Mouse (Mus musculus) Muller cell, postnatal 12 days (primary cell): ENCODE results near the gene Srcap.
"Not testable (repeated sequence)": the region's sequence is repeated elsewhere in the genome, so short reads cannot be mapped to it uniquely, and the experiment has no call there.

ENCODE experiments used
- DNase-seq: peaks from one replicate; pipeline ENCODE4 v3.0.0-alpha.2; 2015; ENCODE audit errors: inconsistent ontology term

The Srcap gene

GRCm38 (mm10) chr7:127489982-127490381, 21.8 kb upstream of the Srcap start:
- DNase-seq, result no peak

DNA sequence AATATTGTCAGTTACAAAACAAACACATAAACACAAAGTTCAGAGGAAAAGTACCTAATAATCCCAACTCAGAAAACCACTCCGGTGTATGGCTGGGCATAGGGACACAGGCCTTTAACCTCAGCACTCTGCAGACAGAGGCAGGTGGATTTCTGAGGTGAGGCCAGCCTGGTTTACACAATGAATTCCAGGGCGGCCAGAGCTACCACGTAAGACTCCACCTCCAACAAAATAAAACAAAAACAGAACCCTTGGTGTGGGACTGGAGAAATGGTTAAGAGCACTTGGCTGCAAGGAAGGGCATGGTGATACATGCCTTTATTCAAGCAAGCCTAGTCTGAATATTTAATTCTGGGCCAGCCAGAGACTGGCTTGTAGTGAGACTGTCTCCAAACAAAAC, 19.9 kb upstream of the Srcap start:
- no peak for DNase-seq

GRCm38 (mm10) chr7:127494648-127495047, 17.1 kb upstream of the Srcap start:
- DNase-seq, result no peak

- DNase-seq, result no peak
Measured at GRCm38 (mm10) chr7:127497382-127497781, 14.4 kb upstream of the Srcap start.

GRCm38 (mm10) chr7:127498407-127498806, 13.4 kb upstream of the Srcap start:
- DNase-seq, result peak; percentile 29

- DNase-seq, result no peak
Measured at GRCm38 (mm10) chr7:127508291-127508690, 3.5 kb upstream of the Srcap start.

DNA sequence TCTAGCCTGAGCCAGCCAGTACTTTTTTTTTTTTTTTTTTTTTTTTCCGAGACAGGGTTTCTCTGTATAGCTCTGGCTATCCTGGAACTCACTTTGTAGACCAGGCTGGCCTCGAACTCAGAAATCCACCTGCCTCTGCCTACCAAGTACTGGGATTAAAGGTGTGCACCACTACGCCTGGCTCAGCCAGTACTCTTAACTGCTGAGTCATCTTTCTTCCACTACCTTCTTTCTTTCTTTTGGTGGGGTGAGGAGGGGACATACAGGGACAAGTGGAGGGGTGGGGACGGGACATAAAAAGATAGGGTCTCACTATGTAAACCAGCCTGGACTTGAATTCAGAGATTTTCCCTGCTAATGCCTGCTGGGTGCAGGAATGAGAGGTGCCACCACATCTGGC, 2.0 kb upstream of the Srcap start:
- DNase-seq, result not testable (repeated sequence)

DNA sequence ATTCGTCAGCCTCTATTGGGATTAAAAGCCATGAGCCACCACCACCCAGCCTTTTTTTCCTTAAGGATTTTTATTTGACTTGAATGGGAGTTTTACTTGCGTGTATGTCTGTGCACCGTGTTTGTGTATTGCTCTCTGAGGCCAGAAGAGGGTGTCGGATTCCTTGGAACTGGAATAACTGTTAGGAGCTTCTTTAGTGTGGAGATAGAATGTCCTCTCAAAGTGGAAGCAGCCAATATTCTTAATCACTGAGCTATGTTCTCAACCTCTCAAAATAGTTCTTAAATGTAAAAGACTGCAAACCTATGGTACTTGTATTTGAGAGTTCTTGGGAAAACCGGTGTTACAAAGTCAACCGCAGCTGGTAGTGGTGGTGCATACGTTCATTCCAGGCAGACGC, 542 bp upstream of the Srcap start:
- no peak for DNase-seq

DNA sequence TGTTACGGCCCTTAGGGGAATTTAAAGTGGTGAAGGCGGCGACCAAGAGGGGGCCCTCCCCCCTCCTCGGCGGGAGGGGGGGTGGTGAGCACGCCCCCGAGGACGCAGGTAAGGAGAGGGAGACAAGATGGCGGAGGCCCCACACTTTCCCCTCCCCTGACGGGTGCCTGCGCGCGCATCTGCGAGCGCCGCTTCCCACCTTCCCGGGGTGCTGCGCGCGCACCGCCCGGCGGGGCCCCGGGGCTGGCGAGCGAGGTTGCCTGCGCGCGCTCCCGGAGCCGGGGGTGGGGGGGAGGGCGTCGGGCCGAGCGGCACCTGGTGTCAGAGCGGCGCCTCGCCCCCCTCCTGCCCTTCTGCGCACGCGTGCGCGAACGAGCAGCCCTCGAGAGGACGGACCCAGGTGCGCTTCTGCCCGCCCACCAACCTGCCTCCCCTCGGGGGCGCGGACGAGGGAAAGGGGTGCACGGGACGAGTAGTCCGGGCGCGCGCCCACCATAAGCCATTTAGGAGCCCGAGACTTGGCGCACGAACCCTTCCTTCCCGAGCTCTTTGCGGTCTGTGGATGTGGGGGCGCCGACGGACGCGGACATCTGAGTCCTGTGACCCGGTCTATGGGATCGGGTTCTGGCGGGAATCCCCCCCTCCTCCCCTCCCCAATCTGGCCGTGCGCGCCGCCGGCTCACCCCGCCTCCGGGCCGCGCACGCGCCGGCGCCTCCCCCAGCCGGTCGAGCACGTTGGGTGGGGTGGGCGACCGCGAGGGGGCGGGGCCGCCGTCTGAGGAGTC, 640 bp downstream of the Srcap start:
- peak; percentile 95 for DNase-seq

GRCm38 (mm10) chr7:127513016-127513390, 1.2 kb downstream of the Srcap start:
- no peak for DNase-seq

DNA sequence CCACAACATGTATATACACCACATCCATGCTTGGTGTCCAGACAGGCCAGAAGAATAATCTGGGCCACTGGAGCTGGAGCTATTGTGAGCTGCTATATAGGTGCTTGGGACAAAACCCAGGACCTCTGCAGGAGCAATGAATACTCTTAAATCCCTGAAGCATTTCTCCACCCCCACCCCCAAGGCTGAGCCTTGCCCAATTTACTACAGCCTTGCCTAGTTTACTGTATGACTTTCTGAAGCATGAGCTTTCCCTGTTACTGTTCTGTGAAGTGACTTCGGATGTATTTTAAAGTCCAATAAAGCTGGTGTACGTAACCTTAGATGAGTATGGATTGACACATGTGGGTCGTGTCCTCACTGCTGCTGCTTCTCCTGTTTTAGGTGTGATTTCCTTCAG, 2.0 kb downstream of the Srcap start:
- no peak for DNase-seq

DNA sequence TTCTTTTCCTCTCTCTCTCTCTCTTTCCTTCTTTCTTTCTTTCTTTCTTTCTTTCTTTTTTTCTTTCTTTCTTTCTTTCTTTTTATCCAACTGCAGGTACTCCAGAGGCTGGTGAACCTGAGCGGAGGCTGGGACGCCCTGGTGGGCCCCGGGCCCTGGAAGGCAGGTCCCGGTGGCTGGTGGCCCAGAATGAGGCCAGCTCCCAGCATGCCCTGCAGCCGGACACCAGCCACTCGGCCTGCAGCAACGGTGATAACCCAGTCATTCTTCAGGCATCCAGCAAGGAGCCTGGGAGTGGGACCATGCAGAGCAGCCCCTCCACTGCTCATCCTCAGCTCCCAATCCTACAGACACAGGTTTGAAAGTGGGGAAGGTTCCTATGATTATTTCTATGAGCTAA, 4.1 kb downstream of the Srcap start:
- no peak for DNase-seq

- no peak for DNase-seq
Measured at GRCm38 (mm10) chr7:127516344-127516743, 4.6 kb downstream of the Srcap start.

DNA sequence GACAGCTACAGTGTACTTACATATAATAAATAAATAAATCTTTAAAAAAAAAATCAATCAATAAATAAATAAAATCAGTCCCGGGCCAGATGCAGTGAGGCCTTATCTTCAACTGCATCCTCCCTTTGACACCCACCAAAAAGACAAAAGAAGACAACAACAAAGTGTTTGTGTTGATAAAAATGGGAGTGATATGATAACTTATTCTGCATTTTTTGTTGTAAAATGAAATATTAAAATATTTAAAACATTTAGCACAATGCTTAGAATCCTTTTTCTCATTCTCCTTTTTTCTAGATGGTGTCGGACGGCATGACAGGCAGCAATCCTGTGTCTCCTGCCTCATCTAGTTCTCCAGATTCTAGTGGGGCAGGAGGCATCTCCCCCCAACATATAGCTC, 7.5 kb downstream of the Srcap start, which contains the start of gene Gm42715:
Gene Gm42715 (plus strand): TSS at position 301 of the 400 bp plus-strand sequence.
- DNase-seq, result no peak

DNA sequence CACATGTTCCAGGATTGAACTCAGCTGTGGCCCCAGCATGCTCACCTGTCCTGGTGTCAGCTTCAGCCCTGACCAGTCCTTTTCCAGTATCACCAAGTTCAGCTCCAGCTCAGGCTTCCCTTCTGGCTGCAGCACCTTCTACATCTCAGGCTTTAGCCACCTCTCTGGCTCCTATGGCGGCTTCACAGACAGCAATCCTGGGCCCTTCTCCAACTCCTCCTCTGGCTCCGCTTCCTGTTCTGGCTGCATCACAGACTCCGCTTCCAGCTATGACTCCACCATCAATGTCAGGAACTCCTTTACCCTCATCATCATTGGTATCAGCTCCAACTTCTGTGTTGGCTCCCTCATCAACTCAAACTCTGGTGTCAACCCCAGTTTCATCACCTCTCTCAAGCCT, 29.9 kb downstream of the Srcap start:
- DNase-seq, result no peak

- DNase-seq, result peak; percentile 75
Measured at GRCm38 (mm10) chr7:127549116-127549835, 37.5 kb downstream of the Srcap start.

GRCm38 (mm10) chr7:127551558-127551957, 39.8 kb downstream of the Srcap start:
- no peak for DNase-seq

- DNase-seq, result no peak
Measured at GRCm38 (mm10) chr7:127560580-127560979, 48.8 kb downstream of the Srcap start.

DNA sequence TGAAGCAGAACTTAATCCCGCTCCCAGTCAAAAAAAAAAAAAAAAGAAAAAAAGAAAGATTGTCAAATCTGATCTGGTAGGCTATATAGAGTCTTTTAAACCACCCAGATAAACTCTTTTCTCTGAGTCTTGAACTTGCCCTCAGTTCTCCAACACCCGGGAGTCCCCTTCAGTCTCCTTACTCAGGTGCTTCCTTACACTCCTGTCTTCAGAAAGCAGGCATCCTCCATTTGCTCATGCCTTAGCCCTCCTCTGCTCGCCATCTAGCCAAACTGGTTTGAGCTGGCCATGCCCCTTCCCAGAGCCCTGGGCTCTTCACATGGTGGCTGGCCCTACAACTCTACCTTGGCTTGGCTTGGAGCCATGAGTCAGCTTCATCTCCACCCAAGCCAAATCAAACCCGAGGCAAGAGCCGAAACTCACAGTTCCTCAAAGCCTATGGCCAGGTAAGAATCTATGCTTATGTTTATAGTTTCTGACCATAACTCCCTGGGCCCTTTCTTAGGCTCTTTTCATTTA, 49.6 kb downstream of the Srcap start, which contains the start of gene Tmem265:
Gene Tmem265 (plus strand): TSS at position 51 of the 519 bp plus-strand sequence.
- no peak for DNase-seq

DNA sequence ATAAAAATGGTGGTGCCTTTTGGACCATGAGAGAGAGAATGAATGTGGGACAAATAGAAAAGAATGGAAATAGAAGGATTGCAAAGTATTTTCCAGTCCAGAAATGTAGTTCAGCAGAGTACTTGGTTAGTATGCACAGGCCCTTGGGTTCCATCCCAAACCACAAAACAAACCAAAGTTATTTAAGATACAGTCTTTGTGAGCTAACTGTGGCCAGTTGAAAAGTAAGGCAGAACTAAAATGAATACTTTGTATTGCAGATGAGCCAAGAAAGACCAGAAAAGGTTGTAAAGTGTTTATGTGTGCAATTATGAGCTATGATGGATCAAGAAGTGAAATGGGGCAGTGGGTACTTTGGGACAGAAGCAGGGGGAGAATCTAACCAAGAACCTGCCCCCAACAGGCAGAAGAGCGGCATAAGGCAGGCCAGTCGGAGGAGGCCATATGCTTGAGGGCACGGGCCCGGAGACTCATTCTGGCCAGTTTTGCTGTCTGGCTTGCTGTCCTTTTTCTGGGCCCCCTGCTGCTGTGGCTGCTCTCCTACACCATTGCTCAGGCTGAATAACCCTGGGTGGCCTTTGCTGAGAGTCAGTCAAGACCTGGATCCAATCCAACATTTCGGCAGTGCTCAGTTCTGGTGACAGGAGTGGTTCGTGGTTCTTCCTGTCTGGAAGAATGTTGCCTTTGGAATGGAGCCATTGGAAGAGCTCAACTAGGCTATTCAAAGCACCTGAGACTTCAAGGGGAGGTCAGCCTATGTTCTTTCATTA, 52.8 kb downstream of the Srcap start:
- DNase-seq, result peak; percentile 70

DNA sequence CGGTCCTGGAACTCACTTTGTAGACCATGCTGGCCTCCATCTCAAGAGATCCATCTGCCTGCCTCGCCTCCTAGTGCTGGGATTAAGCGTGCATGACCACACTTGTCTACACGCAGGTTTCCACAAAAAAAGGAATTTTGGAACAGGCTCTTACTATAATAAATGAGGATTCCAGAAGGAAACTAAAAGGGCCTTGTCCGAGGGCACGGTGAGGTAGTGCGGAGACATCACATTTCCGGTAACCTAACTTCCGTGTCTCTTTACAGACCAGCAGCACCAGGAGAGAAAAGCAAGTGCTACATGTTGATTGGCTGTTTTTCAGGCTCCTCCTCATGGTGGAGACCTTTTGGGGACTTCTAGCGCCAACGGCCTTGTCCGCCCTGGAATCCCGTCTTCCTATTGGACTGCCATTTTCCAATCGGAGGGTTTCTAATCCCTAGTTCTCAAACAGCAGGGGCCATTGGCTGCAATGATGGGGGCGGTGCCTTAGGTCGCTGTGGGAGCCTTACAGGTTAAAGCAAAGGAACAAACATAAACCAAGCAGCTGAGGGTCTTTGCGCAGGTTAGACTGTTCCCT, 61.2 kb downstream of the Srcap start, which contains the start of gene Phkg2:
Gene Phkg2 (plus strand): TSS at position 446 of the 577 bp plus-strand sequence.
- peak; percentile 95 for DNase-seq
